Mouse (Mus musculus) embryonic facial prominence, embryonic 10.5 days (tissue): Measurements from ENCODE around the gene Npy2r. TPM values are rescaled to one million over a fixed set of nuclear protein-coding genes. Genes with fewer than 3 reads are reported as not detected.

Source experiments
- DNase-seq: peaks from one replicate; pipeline ENCODE4 v3.0.0-alpha.2; 2017; ENCODE audit warnings: low spot score
- H3K27ac ChIP-seq: fragments of 300-500 bp; sonication (generic); replicated peaks from 2 replicates; pipeline ENCODE4 v1.5.1; 2016; ENCODE audit warnings: mild to moderate bottlenecking
- H3K27me3 ChIP-seq: fragments of 300-500 bp; sonication (generic); replicated peaks from 2 replicates; pipeline ENCODE4 v1.6.1; 2016; ENCODE audit warnings: low read depth, mild to moderate bottlenecking; ENCODE audit not compliant: poor library complexity, severe bottlenecking
- H3K36me3 ChIP-seq: fragments of 300-500 bp; sonication (generic); replicated peaks from 2 replicates; pipeline ENCODE4 v1.6.1; 2016; ENCODE audit warnings: mild to moderate bottlenecking, moderate library complexity
- H3K4me1 ChIP-seq: fragments of 300-500 bp; sonication (generic); 2 replicates; pipeline ENCODE4 v1.6.1; 2016
- H3K4me3 ChIP-seq: fragments of 300-500 bp; sonication (generic); 2 replicates; pipeline ENCODE4 v1.5.1; 2016; ENCODE audit warnings: mild to moderate bottlenecking, moderate library complexity
- H3K9me3 ChIP-seq: fragments of 300-500 bp; sonication (generic); 2 replicates; pipeline ENCODE4 v1.6.1; 2016; ENCODE audit warnings: mild to moderate bottlenecking
- WGBS: fragments of 180-500 bp; shearing (Covaris S2); methylation state at CpG from one replicate; pipeline ENCODE4 v1.1.7; 2016; 5-methylcytosine and 5-hydroxymethylcytosine counted together
- polyA plus RNA-seq: library from polyadenylated mRNA; unstranded; fragments of >200 nt; fragmentation: Nextera tagmentation; extraction: Ambion mirVana; gene quantifications from 2 replicates; pipeline ENCODE4 v1.2.1, GENCODE M21; 2016

Gene Npy2r
- polyA plus RNA-seq, result 0.07 and 0.26 TPM in 2 replicates

- WGBS, result under 1% methylated on average over 32 of the region's 32 CpGs
- Histone ChIP-seq H3K4me1 (peaks cover 13% of the 10 kb centered on the region), H3K27ac (peak within 1 kb of the TSS; percentile 30; the same call in 1 of the 2 replicates)
Measured at GRCm38 (mm10) chr3:82547908-82548721, at the start of gene Npy2r. Gene Npy2r (minus strand): TSS chr3:82548084.

GRCm38 (mm10) chr3:82557786-82558185 lies 9.9 kb upstream of the Npy2r start:
- Histone ChIP-seq H3K27me3 (no peaks in the 10 kb centered on the region), H3K36me3 (no peaks in the 10 kb centered on the region), H3K27ac (no peak overlapping the region), H3K9me3 (no peaks in the 10 kb centered on the region), H3K4me1 (no peaks in the 10 kb centered on the region), H3K4me3 (no peak overlapping the region)
- WGBS, result 80% methylated on average over 3 of the region's 3 CpGs
- DNase-seq, result no peak

More at GRCm38 (mm10) chr3:82547908-82548721, at the start of gene Npy2r:
- H3K36me3 ChIP-seq, result no peaks in the 10 kb centered on the region
- peaks cover 41% of the 10 kb centered on the region for H3K27me3 ChIP-seq
- DNase-seq, result peak; percentile 51
- H3K9me3 ChIP-seq, result no peaks in the 10 kb centered on the region
- peak within 1 kb of the TSS; percentile 64 for H3K4me3 ChIP-seq

GRCm38 (mm10) chr3:82556311-82556828 lies 8.5 kb upstream of the Npy2r start:
- WGBS, result 78% methylated on average over 2 of the region's 2 CpGs

GRCm38 (mm10) chr3:82549932-82550331 lies 2.0 kb upstream of the Npy2r start:
- H3K4me3 ChIP-seq, result no peak overlapping the region
- 88% methylated on average over 5 of the region's 5 CpGs for WGBS
- peaks cover 41% of the 10 kb centered on the region for H3K27me3 ChIP-seq
- H3K4me1 ChIP-seq, result peaks cover 13% of the 10 kb centered on the region
- no peaks in the 10 kb centered on the region for H3K36me3 ChIP-seq
- H3K9me3 ChIP-seq, result no peaks in the 10 kb centered on the region
- no peak for DNase-seq
- no peak overlapping the region for H3K27ac ChIP-seq

More at GRCm38 (mm10) chr3:82556311-82556828, 8.5 kb upstream of the Npy2r start:
- Histone ChIP-seq H3K36me3 (no peaks in the 10 kb centered on the region), H3K4me1 (no peaks in the 10 kb centered on the region), H3K27me3 (no peaks in the 10 kb centered on the region), H3K9me3 (no peaks in the 10 kb centered on the region), H3K4me3 (no peak overlapping the region), H3K27ac (no peak overlapping the region)
- no peak for DNase-seq

GRCm38 (mm10) chr3:82548753-82549152 lies 869 bp upstream of the Npy2r start:
- Histone ChIP-seq H3K4me1 (peaks cover 13% of the 10 kb centered on the region), H3K9me3 (no peaks in the 10 kb centered on the region), H3K27me3 (peaks cover 41% of the 10 kb centered on the region), H3K4me3 (peak overlapping the region; percentile 64), H3K36me3 (no peaks in the 10 kb centered on the region), H3K27ac (no peak overlapping the region)
- WGBS, result 5% methylated on average over 9 of the region's 9 CpGs
- DNase-seq, result no peak

- WGBS, result 87% methylated on average over 2 of the region's 2 CpGs
Measured at GRCm38 (mm10) chr3:82541449-82541848, 6.4 kb downstream of the Npy2r start.

GRCm38 (mm10) chr3:82539951-82540350 lies 7.9 kb downstream of the Npy2r start:
- no peaks in the 10 kb centered on the region for H3K4me1 ChIP-seq

More at GRCm38 (mm10) chr3:82541449-82541848, 6.4 kb downstream of the Npy2r start:
- no peaks in the 10 kb centered on the region for H3K4me1 ChIP-seq
- DNase-seq, result no peak
- H3K27me3 ChIP-seq, result peaks cover 6% of the 10 kb centered on the region
- no peak overlapping the region for H3K27ac ChIP-seq
- H3K36me3 ChIP-seq, result no peaks in the 10 kb centered on the region
- H3K9me3 ChIP-seq, result no peaks in the 10 kb centered on the region
- H3K4me3 ChIP-seq, result no peak overlapping the region

GRCm38 (mm10) chr3:82524792-82525191 lies 23.1 kb downstream of the Npy2r start:
- no peaks in the 10 kb centered on the region for H3K9me3 ChIP-seq
- no peaks in the 10 kb centered on the region for H3K4me1 ChIP-seq
- no peak overlapping the region for H3K27ac ChIP-seq
- no peak overlapping the region for H3K4me3 ChIP-seq
- 88% methylated on average over 1 of the region's 1 CpGs for WGBS
- H3K36me3 ChIP-seq, result no peaks in the 10 kb centered on the region
- no peaks in the 10 kb centered on the region for H3K27me3 ChIP-seq
- no peak for DNase-seq

More at GRCm38 (mm10) chr3:82539951-82540350, 7.9 kb downstream of the Npy2r start:
- H3K27me3 ChIP-seq, result no peaks in the 10 kb centered on the region
- H3K36me3 ChIP-seq, result no peaks in the 10 kb centered on the region
- no peak for DNase-seq
- H3K9me3 ChIP-seq, result no peaks in the 10 kb centered on the region
- H3K27ac ChIP-seq, result no peak overlapping the region
- WGBS, result 84% methylated on average over 5 of the region's 5 CpGs
- no peak overlapping the region for H3K4me3 ChIP-seq

- H3K27ac ChIP-seq, result no peak overlapping the region
- H3K36me3 ChIP-seq, result no peaks in the 10 kb centered on the region
- no peak overlapping the region for H3K4me3 ChIP-seq
- no peaks in the 10 kb centered on the region for H3K4me1 ChIP-seq
- WGBS, result 88% methylated on average over 4 of the region's 4 CpGs
- H3K9me3 ChIP-seq, result no peaks in the 10 kb centered on the region
- H3K27me3 ChIP-seq, result no peaks in the 10 kb centered on the region
- no peak for DNase-seq
Measured at GRCm38 (mm10) chr3:82498006-82498405, 49.9 kb downstream of the Npy2r start.

Other genes starting within 250 kb of the Npy2r start
- 7.1 and 8.5 TPM in 2 replicates for gene Map9, start 190.0 kb downstream of the Npy2r start, polyA plus RNA-seq